Mouse (Mus musculus) B cell, adult 67 days (primary cell): ENCODE data around the gene Cyp2c37. TPM values are rescaled to one million over a fixed set of nuclear protein-coding genes. Genes with fewer than 3 reads are reported as not detected.

ENCODE experiments used
- total RNA-seq, 2 experiments: library from RNA; stranded (reverse); gene quantifications; 4 replicates each; pipeline ENCODE4 v1.2.4; 2023

Cyp2c37 gene
- total RNA-seq = not detected

DNA sequence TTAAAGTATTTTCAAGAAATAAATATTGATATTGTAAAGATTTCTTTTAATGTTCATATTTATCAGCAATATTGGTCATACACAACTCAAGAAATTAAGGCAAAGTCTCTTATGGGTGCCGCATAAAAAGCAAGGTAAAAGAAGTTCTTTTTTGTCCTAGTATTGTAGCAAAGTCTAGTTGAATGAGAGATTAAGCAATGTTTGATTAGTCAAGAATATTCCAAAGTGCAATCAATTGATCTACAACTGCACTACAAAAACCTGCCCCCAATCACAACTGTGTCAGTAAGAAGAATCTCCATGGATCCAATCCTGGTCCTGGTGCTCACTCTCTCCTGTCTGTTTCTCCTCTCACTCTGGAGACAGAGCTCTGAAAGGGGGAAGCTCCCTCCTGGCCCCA lies at the start of gene Cyp2c37:
Gene Cyp2c37 (plus strand): TSS at position 285 of the 400 bp plus-strand sequence.

Other genes with a start within 250 kb of the Cyp2c37 start
- gene Cyp2c40, start 179.6 kb upstream of the Cyp2c37 start, total RNA-seq = not detected
- gene Cyp2c69, start 105.6 kb upstream of the Cyp2c37 start, total RNA-seq = not detected
- gene Cyp2c54, start 81.4 kb downstream of the Cyp2c37 start, total RNA-seq = not detected
- not detected for gene Cyp2c50, start 97.3 kb downstream of the Cyp2c37 start, total RNA-seq
- not detected for gene Cyp2c70, start 194.9 kb downstream of the Cyp2c37 start, total RNA-seq